Mouse (Mus musculus) lung, embryonic 14.5 days (tissue): ENCODE data around the gene Clec4a3. TPM values are rescaled to one million over a fixed set of nuclear protein-coding genes. Genes with fewer than 3 reads are reported as not detected.
A peak's percentile ranks its signal among the peaks of the same experiment; 100 is the strongest.

ENCODE experiments used
- ATAC-seq: fragments of 200-750 bp; cut with Nextera tagmentation; 2 replicates; pipeline ENCODE4 v1.8.0; 2017; ENCODE audit warnings: mild to moderate bottlenecking, moderate TSS enrichment, moderate library complexity; ENCODE audit not compliant: insufficient read depth
- DNase-seq: peaks from one replicate; pipeline ENCODE4 v3.0.0-alpha.2; 2015
- H3K27ac ChIP-seq: fragments of 300-500 bp; sonication (generic); 2 replicates; pipeline ENCODE4 v1.5.1; 2014; ENCODE audit warnings: low read depth, mild to moderate bottlenecking, moderate library complexity
- H3K27me3 ChIP-seq: fragments of 300-500 bp; sonication (generic); 2 replicates; pipeline ENCODE4 v1.6.1; 2014; ENCODE audit warnings: low read length, control low read depth; ENCODE audit not compliant: insufficient read depth
- H3K36me3 ChIP-seq: fragments of 300-500 bp; sonication (generic); 2 replicates; pipeline ENCODE4 v1.6.1; 2014; ENCODE audit warnings: control low read depth; ENCODE audit not compliant: insufficient read depth
- H3K4me1 ChIP-seq: fragments of 300-500 bp; sonication (generic); 2 replicates; pipeline ENCODE4 v1.6.1; 2014; ENCODE audit warnings: antibody characterized with exemption, control low read depth; ENCODE audit not compliant: insufficient read depth
- H3K4me2 ChIP-seq: fragments of 300-500 bp; sonication (generic); 2 replicates; pipeline ENCODE4 v1.6.1; 2014; ENCODE audit warnings: mild to moderate bottlenecking
- H3K4me3 ChIP-seq: fragments of 300-500 bp; sonication (generic); 2 replicates; pipeline ENCODE4 v1.5.1; 2014; ENCODE audit warnings: low read depth, low read length
- H3K9ac ChIP-seq: fragments of 300-500 bp; sonication (generic); 2 replicates; pipeline ENCODE4 v1.6.1; 2014
- H3K9me3 ChIP-seq: fragments of 300-500 bp; sonication (generic); 2 replicates; pipeline ENCODE4 v1.6.1; 2016; ENCODE audit warnings: low read depth, low read length, control low read depth
- CTCF ChIP-seq: IDR thresholded peaks from 2 replicates; pipeline ENCODE4 v1.5.1; 2016; ENCODE audit warnings: antibody characterized with exemption, low read depth
- WGBS: fragments of 180-500 bp; shearing (Covaris S2); extraction: QIAGEN DNeasy Blood & Tissue Kit; methylation state at CpG from one replicate; pipeline ENCODE4 v1.1.7; 2014; 5-methylcytosine and 5-hydroxymethylcytosine counted together
- polyA plus RNA-seq: library from polyadenylated mRNA; unstranded; fragments of >200 nt; fragmentation: Nextera tagmentation; extraction: Ambion mirVana; gene quantifications from 2 replicates; pipeline ENCODE4 v1.2.1, GENCODE M21; 2014

The Clec4a3 gene
- polyA plus RNA-seq: 2.3 and 3.4 TPM in 2 replicates

GRCm38 (mm10) chr6:122952401-122952800 lies at the start of gene Clec4a3:
Gene Clec4a3 (plus strand): TSS chr6:122952515.
- 80% methylated on average over 8 of the region's 8 CpGs for WGBS
- peak; percentile 3 for DNase-seq

DNA sequence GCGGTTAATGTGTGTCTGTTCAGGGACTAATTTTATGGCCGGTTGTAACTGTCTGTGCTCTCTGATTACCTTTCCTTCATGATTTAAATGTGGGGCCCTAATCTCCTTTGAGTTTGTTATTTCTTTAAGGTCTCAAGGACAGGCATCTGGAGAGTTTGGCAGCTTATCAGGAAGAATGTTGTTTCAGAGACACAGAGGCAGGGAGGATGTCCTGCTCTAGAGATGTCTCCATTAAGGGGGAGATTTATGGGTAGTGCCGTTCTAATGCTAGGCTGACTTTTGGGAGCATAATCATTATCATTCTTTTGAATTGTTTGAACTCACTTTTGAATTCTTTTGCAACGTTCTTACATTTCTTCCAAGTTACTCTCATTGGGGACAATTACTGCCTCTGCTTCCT lies 32.4 kb upstream of the Clec4a3 start:
- Histone ChIP-seq H3K36me3 (no peaks in the 10 kb centered on the region), H3K27me3 (no peaks in the 10 kb centered on the region), H3K4me1 (no peaks in the 10 kb centered on the region), H3K9me3 (no peaks in the 10 kb centered on the region), H3K27ac (no peak overlapping the region), H3K4me2 (no peak overlapping the region), H3K4me3 (no peak overlapping the region), H3K9ac (no peak overlapping the region)
- WGBS: 40% methylated on average over 4 of the region's 4 CpGs
- ATAC-seq (no peak), DNase-seq (no peak)
- TF ChIP-seq CTCF: no peak

More at GRCm38 (mm10) chr6:122952401-122952800, at the start of gene Clec4a3:
- no peak for TF ChIP-seq CTCF
- Histone ChIP-seq H3K4me1 (no peaks in the 10 kb centered on the region), H3K9me3 (no peaks in the 10 kb centered on the region), H3K27ac (no peak within 1 kb of the TSS), H3K9ac (no peak within 1 kb of the TSS), H3K27me3 (no peaks in the 10 kb centered on the region), H3K36me3 (no peaks in the 10 kb centered on the region), H3K4me2 (no peak within 1 kb of the TSS), H3K4me3 (no peak within 1 kb of the TSS)
- ATAC-seq: no peak

DNA sequence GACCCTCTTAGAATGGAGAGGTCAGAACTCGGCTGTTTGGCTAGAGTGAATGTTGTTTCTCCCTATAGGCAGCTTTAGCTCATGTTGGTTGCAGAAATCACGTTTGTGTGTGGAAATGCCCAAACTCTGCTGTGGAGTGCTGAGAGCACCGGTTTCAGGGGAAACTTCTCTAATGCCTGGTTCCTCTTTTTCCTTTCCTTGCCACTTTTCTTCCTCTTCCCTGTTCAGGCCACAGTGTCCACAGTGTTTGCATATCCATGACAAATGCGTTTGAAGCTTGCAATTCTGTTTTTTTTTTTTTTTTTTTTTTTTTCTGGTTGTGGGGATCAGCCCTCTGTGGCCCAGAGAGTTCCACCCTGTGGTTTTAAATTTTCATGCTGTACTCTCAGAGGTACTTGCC lies 30.9 kb upstream of the Clec4a3 start, which contains the start of gene Clec4a1:
Gene Clec4a1 (plus strand): TSS at position 398 of the 400 bp plus-strand sequence.
- ATAC-seq: no peak
- H3K4me3 ChIP-seq: no peak within 1 kb of the TSS
- H3K4me1 ChIP-seq: no peaks in the 10 kb centered on the region
- H3K27me3 ChIP-seq: no peaks in the 10 kb centered on the region
- peak; percentile 12 for DNase-seq
- no peak for TF ChIP-seq CTCF
- H3K9ac ChIP-seq: no peak within 1 kb of the TSS
- H3K4me2 ChIP-seq: no peak within 1 kb of the TSS
- H3K27ac ChIP-seq: no peak within 1 kb of the TSS
- H3K36me3 ChIP-seq: no peaks in the 10 kb centered on the region
- no peaks in the 10 kb centered on the region for H3K9me3 ChIP-seq
- WGBS: 45% methylated on average over 4 of the region's 4 CpGs

DNA sequence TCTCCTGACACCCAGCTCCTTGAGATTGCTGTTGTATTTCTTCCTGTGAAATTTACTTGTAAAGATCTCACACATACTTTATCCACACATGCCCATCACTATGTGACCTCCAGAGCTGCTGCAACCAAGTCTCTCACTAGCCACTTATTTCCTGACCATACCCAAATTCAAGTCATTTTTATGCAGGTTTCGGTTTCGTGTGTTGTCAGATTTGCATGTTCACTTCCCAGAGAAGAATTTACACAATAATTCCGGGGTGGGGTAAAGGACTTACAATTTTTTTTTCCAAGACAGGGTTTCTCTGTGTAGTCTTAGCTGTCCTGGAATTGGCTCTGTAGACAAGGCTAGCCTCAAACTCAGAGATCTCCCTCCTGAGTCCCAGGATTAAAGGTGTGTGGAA lies 17.5 kb upstream of the Clec4a3 start:
- Histone ChIP-seq H3K36me3 (no peaks in the 10 kb centered on the region), H3K9ac (no peak overlapping the region), H3K27ac (no peak overlapping the region), H3K4me3 (no peak overlapping the region), H3K4me1 (no peaks in the 10 kb centered on the region), H3K27me3 (no peaks in the 10 kb centered on the region), H3K4me2 (no peak overlapping the region), H3K9me3 (no peaks in the 10 kb centered on the region)
- ATAC-seq: no peak
- no peak for TF ChIP-seq CTCF
- DNase-seq: no peak
- 80% methylated on average over 3 of the region's 3 CpGs for WGBS

- TF ChIP-seq CTCF: no peak
- Histone ChIP-seq H3K4me2 (no peak overlapping the region), H3K4me3 (no peak overlapping the region), H3K9ac (no peak overlapping the region), H3K36me3 (no peaks in the 10 kb centered on the region), H3K4me1 (no peaks in the 10 kb centered on the region), H3K27ac (no peak overlapping the region), H3K9me3 (no peaks in the 10 kb centered on the region), H3K27me3 (no peaks in the 10 kb centered on the region)
- DNase-seq (no peak), ATAC-seq (no peak)
- 81% methylated on average over 5 of the region's 5 CpGs for WGBS
Observed at GRCm38 (mm10) chr6:122939618-122940017, 12.7 kb upstream of the Clec4a3 start.

GRCm38 (mm10) chr6:122946760-122947159 lies 5.6 kb upstream of the Clec4a3 start:
- Histone ChIP-seq H3K4me2 (no peak overlapping the region), H3K36me3 (no peaks in the 10 kb centered on the region), H3K9ac (no peak overlapping the region), H3K4me3 (no peak overlapping the region), H3K4me1 (no peaks in the 10 kb centered on the region), H3K27ac (no peak overlapping the region), H3K27me3 (no peaks in the 10 kb centered on the region), H3K9me3 (no peaks in the 10 kb centered on the region)
- DNase-seq (no peak), ATAC-seq (no peak)
- no peak for TF ChIP-seq CTCF
- WGBS: 88% methylated on average over 2 of the region's 2 CpGs

- Histone ChIP-seq H3K4me2 (no peak overlapping the region), H3K4me1 (no peaks in the 10 kb centered on the region), H3K36me3 (no peaks in the 10 kb centered on the region), H3K27me3 (no peaks in the 10 kb centered on the region), H3K27ac (no peak overlapping the region), H3K9ac (no peak overlapping the region), H3K4me3 (no peak overlapping the region), H3K9me3 (no peaks in the 10 kb centered on the region)
- TF ChIP-seq CTCF: no peak
- 65% methylated on average over 2 of the region's 2 CpGs for WGBS
- no peak for ATAC-seq
- no peak for DNase-seq
Observed at GRCm38 (mm10) chr6:122964562-122964961, 12.2 kb downstream of the Clec4a3 start.

DNA sequence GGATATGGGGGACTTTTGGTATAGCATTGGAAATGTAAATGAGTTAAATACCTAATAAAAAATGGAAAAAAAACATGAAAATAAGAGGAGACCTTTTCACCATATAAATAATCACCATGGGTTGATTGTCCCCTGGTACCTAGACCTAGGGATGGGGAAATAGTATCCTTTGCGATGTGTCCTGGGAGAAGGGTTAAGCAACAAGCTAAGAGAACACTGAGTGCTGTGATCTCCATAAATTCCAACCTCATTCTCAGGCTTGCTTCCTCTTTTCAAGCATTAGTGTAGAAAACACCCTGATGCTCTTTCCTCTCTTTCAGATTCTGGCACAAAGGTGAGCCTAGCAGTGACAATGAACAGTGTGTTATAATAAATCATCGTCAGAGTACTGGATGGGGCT lies 16.7 kb downstream of the Clec4a3 start:
- H3K4me2 ChIP-seq: no peak overlapping the region
- H3K9ac ChIP-seq: no peak overlapping the region
- ATAC-seq: no peak
- H3K4me3 ChIP-seq: no peak overlapping the region
- no peaks in the 10 kb centered on the region for H3K4me1 ChIP-seq
- no peak overlapping the region for H3K27ac ChIP-seq
- no peaks in the 10 kb centered on the region for H3K27me3 ChIP-seq
- no peak for TF ChIP-seq CTCF
- H3K9me3 ChIP-seq: no peaks in the 10 kb centered on the region
- 93% methylated on average over 2 of the region's 2 CpGs for WGBS
- no peak for DNase-seq
- no peaks in the 10 kb centered on the region for H3K36me3 ChIP-seq
